Mouse (Mus musculus) midbrain, embryonic 12.5 days (tissue): ENCODE results near the gene Cx3cr1. TPM values are rescaled to one million over a fixed set of nuclear protein-coding genes. Genes with fewer than 3 reads are reported as not detected.

Source experiments
- ATAC-seq: fragments of 200-750 bp; cut with Nextera tagmentation; 2 replicates; pipeline ENCODE4 v1.8.0; 2017; ENCODE audit warnings: low read depth, moderate TSS enrichment, moderate library complexity; ENCODE audit not compliant: low FRiP score
- H3K27ac ChIP-seq: fragments of 300-500 bp; sonication (generic); replicated peaks from 2 replicates; pipeline ENCODE4 v1.5.1; 2016; ENCODE audit warnings: mild to moderate bottlenecking
- H3K27me3 ChIP-seq: fragments of 300-500 bp; sonication (generic); 2 replicates; pipeline ENCODE4 v1.6.1; 2016; ENCODE audit warnings: mild to moderate bottlenecking
- H3K36me3 ChIP-seq: fragments of 300-500 bp; sonication (generic); 2 replicates; pipeline ENCODE4 v1.6.1; 2016
- H3K4me1 ChIP-seq: fragments of 300-500 bp; sonication (generic); 2 replicates; pipeline ENCODE4 v1.6.1; 2016
- H3K4me2 ChIP-seq: fragments of 300-500 bp; sonication (generic); replicated peaks from 2 replicates; pipeline ENCODE4 v1.6.1; 2016; ENCODE audit warnings: mild to moderate bottlenecking, moderate library complexity
- H3K4me3 ChIP-seq: fragments of 300-500 bp; sonication (generic); 2 replicates; pipeline ENCODE4 v1.5.1; 2016; ENCODE audit warnings: mild to moderate bottlenecking
- H3K9ac ChIP-seq: fragments of 300-500 bp; sonication (generic); replicated peaks from 2 replicates; pipeline ENCODE4 v1.6.1; 2016; ENCODE audit warnings: mild to moderate bottlenecking, moderate library complexity
- H3K9me3 ChIP-seq: fragments of 300-500 bp; sonication (generic); 2 replicates; pipeline ENCODE4 v1.6.1; 2016; ENCODE audit warnings: mild to moderate bottlenecking
- WGBS: fragments of 180-500 bp; shearing (Covaris S2); methylation state at CpG from one replicate; pipeline ENCODE4 v1.1.7; 2016; 5-methylcytosine and 5-hydroxymethylcytosine counted together
- polyA plus RNA-seq: library from polyadenylated mRNA; unstranded; fragments of >200 nt; fragmentation: Nextera tagmentation; extraction: Ambion mirVana; gene quantifications from 2 replicates; pipeline ENCODE4 v1.2.1, GENCODE M21; 2016

Gene Cx3cr1
- polyA plus RNA-seq, 1 experiment from 2014 or later, result 7.7 TPM

- Histone ChIP-seq H3K9ac (no peak overlapping the region), H3K9me3 (peaks cover 4% of the 10 kb centered on the region; the same call in 1 of the 2 replicates), H3K4me1 (peaks cover 25% of the 10 kb centered on the region), H3K27ac (no peak overlapping the region), H3K4me2 (no peak overlapping the region), H3K36me3 (no peaks in the 10 kb centered on the region), H3K27me3 (peaks cover 13% of the 10 kb centered on the region), H3K4me3 (no peak overlapping the region)
- no peak for ATAC-seq
- 81% methylated on average over 4 of the region's 4 CpGs for WGBS
Measured at GRCm38 (mm10) chr9:119887144-119887901, 182.4 kb downstream of the Cx3cr1 start.

GRCm38 (mm10) chr9:119854170-119854569 is 215.5 kb downstream of the Cx3cr1 start:
- WGBS, result 68% methylated on average over 8 of the region's 8 CpGs
- Histone ChIP-seq H3K27ac (no peak overlapping the region), H3K4me2 (no peak overlapping the region), H3K4me1 (peaks cover 7% of the 10 kb centered on the region; the same call in 1 of the 2 replicates), H3K9ac (no peak overlapping the region), H3K9me3 (no peaks in the 10 kb centered on the region), H3K4me3 (no peak overlapping the region), H3K27me3 (no peaks in the 10 kb centered on the region), H3K36me3 (no peaks in the 10 kb centered on the region)
- ATAC-seq, result no peak

GRCm38 (mm10) chr9:119853071-119853846 is 216.4 kb downstream of the Cx3cr1 start:
- no peak overlapping the region for H3K4me3 ChIP-seq
- ATAC-seq, result no peak
- H3K36me3 ChIP-seq, result no peaks in the 10 kb centered on the region
- 74% methylated on average over 2 of the region's 2 CpGs for WGBS
- peaks cover 14% of the 10 kb centered on the region for H3K4me1 ChIP-seq
- peak overlapping the region; percentile 58 for H3K27ac ChIP-seq
- H3K4me2 ChIP-seq, result no peak overlapping the region
- peaks cover 3% of the 10 kb centered on the region; the same call in 1 of the 2 replicates for H3K27me3 ChIP-seq
- no peak overlapping the region for H3K9ac ChIP-seq
- no peaks in the 10 kb centered on the region for H3K9me3 ChIP-seq

- Histone ChIP-seq H3K4me3 (no peak overlapping the region), H3K27ac (peak overlapping the region; percentile 58), H3K9ac (no peak overlapping the region), H3K4me2 (no peak overlapping the region), H3K27me3 (peaks cover 10% of the 10 kb centered on the region; the same call in 1 of the 2 replicates), H3K4me1 (peaks cover 14% of the 10 kb centered on the region), H3K9me3 (no peaks in the 10 kb centered on the region), H3K36me3 (no peaks in the 10 kb centered on the region)
- peak; percentile 44; the same call in 1 of the 2 replicates for ATAC-seq
- 69% methylated on average over 10 of the region's 10 CpGs for WGBS
Measured at GRCm38 (mm10) chr9:119852347-119853030, 217.2 kb downstream of the Cx3cr1 start.

Other genes starting within 250 kb of the Cx3cr1 start
- gene Scn11a, start 244.4 kb downstream of the Cx3cr1 start, polyA plus RNA-seq, result 0.17 and 0.18 TPM in 2 replicates
- gene Wdr48, start 175.0 kb downstream of the Cx3cr1 start, polyA plus RNA-seq, result 77.0 and 78.1 TPM in 2 replicates
- gene Gorasp1, start 132.3 kb downstream of the Cx3cr1 start, polyA plus RNA-seq, result 21.3 and 23.3 TPM in 2 replicates
- 0.22 and 0.43 TPM in 2 replicates for gene Ttc21a, start 132.3 kb downstream of the Cx3cr1 start, polyA plus RNA-seq
- 0.89 and 1.5 TPM in 2 replicates for gene Csrnp1, start 85.2 kb downstream of the Cx3cr1 start, polyA plus RNA-seq
- 0.04 TPM in 1 of 2 replicates, not detected in the other for gene Xirp1, start 46.3 kb downstream of the Cx3cr1 start, polyA plus RNA-seq
- gene Ccr8, start 22.2 kb upstream of the Cx3cr1 start, polyA plus RNA-seq, result not detected in 2 replicates
- gene Slc25a38, start 40.5 kb upstream of the Cx3cr1 start, polyA plus RNA-seq, result 33.6 and 36.1 TPM in 2 replicates
- gene Rpsa, start 57.8 kb upstream of the Cx3cr1 start, polyA plus RNA-seq, result 959 and 1,005 TPM in 2 replicates
- 0.20 and 0.31 TPM in 2 replicates for gene Mobp, start 79.8 kb upstream of the Cx3cr1 start, polyA plus RNA-seq
- 2.0 and 2.3 TPM in 2 replicates for gene Myrip, start 231.6 kb upstream of the Cx3cr1 start, polyA plus RNA-seq